Mouse (Mus musculus): Measurements from ENCODE around the gene Rrp9. TPM values are rescaled to one million over a fixed set of nuclear protein-coding genes. Genes with fewer than 3 reads are reported as not detected.
A peak's percentile ranks its signal among the peaks of the same experiment; 100 is the strongest.

Gene Rrp9
- polyA plus RNA-seq, 1 experiment from 2014 or later: 35.0 TPM

- H3K36me3 ChIP-seq (ENCODE audit: control insufficient read depth, insufficient read depth, low read length): no peaks in the 10 kb centered on the region
- DNase-seq (ENCODE audit: low spot score) (peak; percentile 56), ATAC-seq (ENCODE audit: low read depth) (no peak)
- H3K27ac ChIP-seq (replicated peaks; ENCODE audit: low read depth, low read length): peak overlapping the region; percentile 89
- H3K4me3 ChIP-seq (ENCODE audit: low read depth, low read length): peak overlapping the region; percentile 74
- peak overlapping the region; percentile 92 for H3K4me2 ChIP-seq (ENCODE audit: low read depth, low read length)
- H3K9ac ChIP-seq (ENCODE audit: low read depth, low read length): peak overlapping the region; percentile 86
- no peaks in the 10 kb centered on the region for H3K27me3 ChIP-seq (replicated peaks; ENCODE audit: control insufficient read depth, insufficient read depth, low read length)
- H3K4me1 ChIP-seq (ENCODE audit: control insufficient read depth, insufficient read depth, low read length): peaks cover 70% of the 10 kb centered on the region
- H3K9me3 ChIP-seq (ENCODE audit: control insufficient read depth, low read length): no peaks in the 10 kb centered on the region
- 2% methylated on average over 7 of the region's 7 CpGs for WGBS
Measured at GRCm38 (mm10) chr9:106452821-106453220, 22.9 kb upstream of the Rrp9 start.

GRCm38 (mm10) chr9:106453271-106454070, 22.3 kb upstream of the Rrp9 start, which contains the start of gene Pcbp4:
TSS of gene Pcbp4 (plus strand) at chr9:106453291.
- peaks cover 71% of the 10 kb centered on the region for H3K4me1 ChIP-seq (ENCODE audit: control insufficient read depth, insufficient read depth, low read length)
- DNase-seq (ENCODE audit: low spot score): peak; percentile 85
- WGBS: 2% methylated on average over 9 of the region's 74 CpGs

GRCm38 (mm10) chr9:106454071-106454761, 21.5 kb upstream of the Rrp9 start:
- 0% methylated on average over 10 of the region's 20 CpGs for WGBS
- Histone ChIP-seq H3K27ac (replicated peaks; ENCODE audit: low read depth, low read length) (peak overlapping the region; percentile 89), H3K4me1 (ENCODE audit: control insufficient read depth, insufficient read depth, low read length) (peaks cover 71% of the 10 kb centered on the region), H3K4me3 (ENCODE audit: low read depth, low read length) (peak overlapping the region; percentile 74), H3K9me3 (ENCODE audit: control insufficient read depth, low read length) (no peaks in the 10 kb centered on the region), H3K9ac (ENCODE audit: low read depth, low read length) (peak overlapping the region; percentile 86), H3K36me3 (ENCODE audit: control insufficient read depth, insufficient read depth, low read length) (no peaks in the 10 kb centered on the region), H3K4me2 (ENCODE audit: low read depth, low read length) (peak overlapping the region; percentile 92), H3K27me3 (replicated peaks; ENCODE audit: control insufficient read depth, insufficient read depth, low read length) (no peaks in the 10 kb centered on the region)
- DNase-seq (ENCODE audit: low spot score) (peak; percentile 63), ATAC-seq (ENCODE audit: low read depth) (0 out of 2 replicates have a peak, but pooled peaks have one; percentile 1)

More at GRCm38 (mm10) chr9:106453271-106454070, 22.3 kb upstream of the Rrp9 start, which contains the start of gene Pcbp4:
- Histone ChIP-seq H3K27me3 (replicated peaks; ENCODE audit: control insufficient read depth, insufficient read depth, low read length) (no peaks in the 10 kb centered on the region), H3K4me2 (ENCODE audit: low read depth, low read length) (peak within 1 kb of the TSS; percentile 92), H3K9me3 (ENCODE audit: control insufficient read depth, low read length) (no peaks in the 10 kb centered on the region), H3K36me3 (ENCODE audit: control insufficient read depth, insufficient read depth, low read length) (no peaks in the 10 kb centered on the region), H3K27ac (replicated peaks; ENCODE audit: low read depth, low read length) (peak within 1 kb of the TSS; percentile 89), H3K4me3 (ENCODE audit: low read depth, low read length) (peak within 1 kb of the TSS; percentile 74), H3K9ac (ENCODE audit: low read depth, low read length) (peak within 1 kb of the TSS; percentile 86)
- ATAC-seq (ENCODE audit: low read depth): peak; percentile 66

- peaks cover 4% of the 10 kb centered on the region for H3K36me3 ChIP-seq (ENCODE audit: control insufficient read depth, insufficient read depth, low read length)
- 3% methylated on average over 17 of the region's 17 CpGs for WGBS
- H3K9me3 ChIP-seq (ENCODE audit: control insufficient read depth, low read length): no peaks in the 10 kb centered on the region
- peaks cover 67% of the 10 kb centered on the region for H3K4me1 ChIP-seq (ENCODE audit: control insufficient read depth, insufficient read depth, low read length)
- peak overlapping the region; percentile 86 for H3K9ac ChIP-seq (ENCODE audit: low read depth, low read length)
- H3K27ac ChIP-seq (replicated peaks; ENCODE audit: low read depth, low read length): peak overlapping the region; percentile 89
- H3K4me3 ChIP-seq (ENCODE audit: low read depth, low read length): peak overlapping the region; percentile 74
- no peaks in the 10 kb centered on the region for H3K27me3 ChIP-seq (replicated peaks; ENCODE audit: control insufficient read depth, insufficient read depth, low read length)
- peak overlapping the region; percentile 92 for H3K4me2 ChIP-seq (ENCODE audit: low read depth, low read length)
- peak; percentile 38 for ATAC-seq (ENCODE audit: low read depth)
- DNase-seq (ENCODE audit: low spot score): peak; percentile 85
Measured at GRCm38 (mm10) chr9:106454888-106455681, 20.7 kb upstream of the Rrp9 start.

GRCm38 (mm10) chr9:106456325-106457162, 19.2 kb upstream of the Rrp9 start:
- H3K4me1 ChIP-seq (ENCODE audit: control insufficient read depth, insufficient read depth, low read length): peaks cover 52% of the 10 kb centered on the region
- peak overlapping the region; percentile 92 for H3K4me2 ChIP-seq (ENCODE audit: low read depth, low read length)
- H3K27ac ChIP-seq (replicated peaks; ENCODE audit: low read depth, low read length): peak overlapping the region; percentile 89
- DNase-seq (ENCODE audit: low spot score) (peak; percentile 89), ATAC-seq (ENCODE audit: low read depth) (peak; percentile 28)
- H3K4me3 ChIP-seq (ENCODE audit: low read depth, low read length): peak overlapping the region; percentile 74
- no peaks in the 10 kb centered on the region for H3K27me3 ChIP-seq (replicated peaks; ENCODE audit: control insufficient read depth, insufficient read depth, low read length)
- H3K9me3 ChIP-seq (ENCODE audit: control insufficient read depth, low read length): no peaks in the 10 kb centered on the region
- peaks cover 18% of the 10 kb centered on the region for H3K36me3 ChIP-seq (ENCODE audit: control insufficient read depth, insufficient read depth, low read length)
- H3K9ac ChIP-seq (ENCODE audit: low read depth, low read length): peak overlapping the region; percentile 86
- WGBS: 35% methylated on average over 14 of the region's 15 CpGs

- Histone ChIP-seq H3K9ac (ENCODE audit: low read depth, low read length) (peak overlapping the region; percentile 35; the same call in 1 of the 2 replicates), H3K27me3 (replicated peaks; ENCODE audit: control insufficient read depth, insufficient read depth, low read length) (no peaks in the 10 kb centered on the region), H3K4me2 (ENCODE audit: low read depth, low read length) (peak overlapping the region; percentile 92), H3K27ac (replicated peaks; ENCODE audit: low read depth, low read length) (peak overlapping the region; percentile 61; the same call in 1 of the 2 replicates), H3K4me3 (ENCODE audit: low read depth, low read length) (peak overlapping the region; percentile 74; the same call in 1 of the 2 replicates), H3K4me1 (ENCODE audit: control insufficient read depth, insufficient read depth, low read length) (peaks cover 48% of the 10 kb centered on the region), H3K9me3 (ENCODE audit: control insufficient read depth, low read length) (no peaks in the 10 kb centered on the region), H3K36me3 (ENCODE audit: control insufficient read depth, insufficient read depth, low read length) (peaks cover 24% of the 10 kb centered on the region)
- no peak for DNase-seq (ENCODE audit: low spot score)
- WGBS: 45% methylated on average over 9 of the region's 9 CpGs
- ATAC-seq (ENCODE audit: low read depth): peak; percentile 1; the same call in 1 of the 2 replicates
Measured at GRCm38 (mm10) chr9:106457163-106457559, 18.6 kb upstream of the Rrp9 start.

- DNase-seq (ENCODE audit: low spot score) (no peak), ATAC-seq (ENCODE audit: low read depth) (no peak)
- no peaks in the 10 kb centered on the region for H3K27me3 ChIP-seq (replicated peaks; ENCODE audit: control insufficient read depth, insufficient read depth, low read length)
- H3K27ac ChIP-seq (replicated peaks; ENCODE audit: low read depth, low read length): no peak overlapping the region
- H3K9ac ChIP-seq (ENCODE audit: low read depth, low read length): no peak overlapping the region
- H3K4me1 ChIP-seq (ENCODE audit: control insufficient read depth, insufficient read depth, low read length): peaks cover 43% of the 10 kb centered on the region
- 66% methylated on average over 5 of the region's 5 CpGs for WGBS
- H3K9me3 ChIP-seq (ENCODE audit: control insufficient read depth, low read length): no peaks in the 10 kb centered on the region
- H3K4me2 ChIP-seq (ENCODE audit: low read depth, low read length): peak overlapping the region; percentile 92; the same call in 1 of the 2 replicates
- no peak overlapping the region for H3K4me3 ChIP-seq (ENCODE audit: low read depth, low read length)
- H3K36me3 ChIP-seq (ENCODE audit: control insufficient read depth, insufficient read depth, low read length): peaks cover 31% of the 10 kb centered on the region
Measured at GRCm38 (mm10) chr9:106457920-106458319, 17.8 kb upstream of the Rrp9 start.
